22 mouse cellular contexts compared by ENCODE assay signal in the genomic region with DNA sequence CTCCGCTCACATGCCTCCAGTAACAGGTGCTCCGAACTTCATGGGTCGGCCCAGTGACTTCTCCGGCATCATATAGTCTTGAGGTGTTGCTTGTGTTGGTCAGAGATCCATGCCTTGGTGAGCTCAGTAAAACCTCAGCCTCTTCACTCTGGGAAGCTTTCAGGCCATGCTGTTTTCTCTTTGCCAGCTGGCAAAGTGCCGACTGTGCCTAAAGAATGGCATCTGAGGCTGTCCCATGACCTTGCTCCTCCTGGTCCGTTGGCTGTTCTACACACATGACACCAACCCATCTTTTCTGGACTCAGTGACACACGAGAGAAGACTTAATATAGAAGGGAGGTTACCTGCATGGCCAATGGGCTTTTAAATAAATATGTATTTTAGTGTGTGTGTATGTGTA. TPM values are rescaled to one million over a fixed set of nuclear protein-coding genes. Genes with fewer than 3 reads are reported as not detected.
DNase-seq lines count a peak whose midpoint lies in the region; ATAC-seq and TF ChIP-seq lines count a peak whose summit lies in the region.
"Had no signal": no experiment of that assay in that cellular context is flagged by ENCODE, and none has a peak within 500 bp of the region (broad histone marks: within the 10 kb centered on the region; RNA-seq: fewer than 3 reads in every experiment).

No protein-coding gene starts in this region.

- ATAC-seq in heart, postnatal 0 days (ENCODE audit: insufficient read depth, low read depth): peak; percentile 60
- ATAC-seq: activated CD4-positive, CD25-positive, alpha-beta regulatory T cell, adult 4 months; forebrain, embryonic 14.5 days; intestine, embryonic 15.5 days; Patski had no signal

- H3K4me1 ChIP-seq in heart, postnatal 0 days (ENCODE audit: control insufficient read depth, insufficient read depth): peaks cover 32% of the 10 kb centered on the region
- peaks cover 52% of the 10 kb centered on the region for H3K4me1 ChIP-seq in heart, embryonic 10.5 days
- H3K4me1 ChIP-seq: embryonic facial prominence, embryonic 15.5 days; hindbrain, embryonic 10.5 days; intestine, embryonic 15.5 days had no signal

- 51% methylated on average over 7 of the region's 7 CpGs for WGBS in heart, postnatal 0 days
- WGBS in heart, embryonic 10.5 days: 89% methylated on average over 7 of the region's 7 CpGs

- intact Hi-C loops in gastrocnemius, adult 2 months (cut with DNase I): no loop called here

- H3K9ac ChIP-seq in heart, postnatal 0 days (replicated peaks; ENCODE audit: low read depth, low read length): no peak overlapping the region
- H3K9ac ChIP-seq: embryonic facial prominence, embryonic 15.5 days; heart, embryonic 12.5 days; hindbrain, embryonic 14.5 days; intestine, embryonic 15.5 days had no signal

- peak; percentile 26 for DNase-seq in adrenal gland, postnatal 14 days
- DNase-seq in adrenal gland, adult 2 months: no peak
- no peak for DNase-seq in gastrocnemius, adult 2 months
- DNase-seq in gastrocnemius, postnatal 10 days: no peak
- peak; percentile 46 for DNase-seq in heart, postnatal 0 days (ENCODE audit: low spot score)
- no peak for DNase-seq in heart, embryonic 10.5 days (ENCODE audit: low spot score)
- no peak for DNase-seq in lung, adult 18-20 months
- DNase-seq: adrenal gland, adult 8-10 months; cerebellum, postnatal 10 days; embryo, embryonic 11 days; heart, adult 18-20 months; kidney, adult 18-20 months had no signal

- no peaks in the 10 kb centered on the region for H3K9me3 ChIP-seq in heart, postnatal 0 days (replicated peaks; ENCODE audit: control insufficient read depth, low read length)
- no peaks in the 10 kb centered on the region for H3K9me3 ChIP-seq in heart, embryonic 10.5 days
- H3K9me3 ChIP-seq: embryonic facial prominence, embryonic 15.5 days; intestine, embryonic 15.5 days had no signal

- H3K36me3 ChIP-seq in heart, postnatal 0 days (replicated peaks; ENCODE audit: control insufficient read depth, insufficient read depth, low read length): peaks cover 6% of the 10 kb centered on the region
- peaks cover 58% of the 10 kb centered on the region for H3K36me3 ChIP-seq in heart, embryonic 10.5 days
- H3K36me3 ChIP-seq: embryonic facial prominence, embryonic 15.5 days; forebrain, embryonic 10.5 days; hindbrain, embryonic 10.5 days; intestine, embryonic 15.5 days had no signal

- no peak for TF ChIP-seq EP300 in heart, postnatal 0 days (IDR thresholded peaks at IDR 0.05; ENCODE audit: low read depth)

- no peak overlapping the region for H3K4me3 ChIP-seq in gastrocnemius, adult 2 months
- no peak overlapping the region for H3K4me3 ChIP-seq in heart, postnatal 0 days (ENCODE audit: low read depth, low read length)
- H3K4me3 ChIP-seq in heart, embryonic 10.5 days: no peak overlapping the region
- H3K4me3 ChIP-seq: embryonic facial prominence, embryonic 15.5 days; erythroblast, embryonic 14.5 days; forebrain, embryonic 10.5 days; heart, embryonic 12.5 days; hindbrain, embryonic 10.5 days; intestine, embryonic 15.5 days had no signal

- no peak for TF ChIP-seq CTCF in gastrocnemius, adult 2 months (IDR thresholded peaks at IDR 0.05)
- no peak for TF ChIP-seq CTCF in heart, postnatal 0 days (IDR thresholded peaks at IDR 0.05; ENCODE audit: low read depth)

- H3K4me2 ChIP-seq in heart, postnatal 0 days (ENCODE audit: low read depth, low read length): no peak overlapping the region
- H3K4me2 ChIP-seq: embryonic facial prominence, embryonic 15.5 days; heart, embryonic 12.5 days; hindbrain, embryonic 14.5 days; intestine, embryonic 15.5 days had no signal

- peak overlapping the region; percentile 76 for H3K27ac ChIP-seq in gastrocnemius, adult 2 months
- peak overlapping the region; percentile 22; the same call in 1 of the 2 replicates for H3K27ac ChIP-seq in heart, postnatal 0 days (ENCODE audit: low read depth)
- no peak overlapping the region for H3K27ac ChIP-seq in heart, embryonic 10.5 days
- H3K27ac ChIP-seq: embryonic facial prominence, embryonic 15.5 days; forebrain, embryonic 10.5 days; hindbrain, embryonic 10.5 days; hindbrain, embryonic 14.5 days; intestine, embryonic 15.5 days had no signal

- H3K27me3 ChIP-seq in heart, postnatal 0 days (ENCODE audit: control insufficient read depth, insufficient read depth, low read length): no peaks in the 10 kb centered on the region
- H3K27me3 ChIP-seq in heart, embryonic 10.5 days (ENCODE audit: insufficient read depth, poor library complexity, severe bottlenecking): no peaks in the 10 kb centered on the region
- H3K27me3 ChIP-seq: embryonic facial prominence, embryonic 15.5 days; heart, embryonic 12.5 days; intestine, embryonic 15.5 days; Patski had no signal

RNA-seq across cellular contexts. Expression of a gene that starts 9.7 kb away (rescaled TPM):
- total RNA-seq in adrenal gland, postnatal 14 days (2021): 3.6 and 4.7 TPM in 2 replicates
- 1 to 10 TPM; 3.0 to 8.7 TPM for total RNA-seq in adrenal gland, adult 2 months (2021)
- 0.89 and 2.2 TPM in 2 replicates for polyA plus RNA-seq in adrenal gland, adult 2 months (2012; rRNA removed)
- total RNA-seq in gastrocnemius, adult 2 months (2021): 100 to 1,000 TPM; 173 to 208 TPM
- 100 to 1,000 TPM; 251 to 256 TPM for total RNA-seq in gastrocnemius, postnatal 10 days (2021)
- 127 and 163 TPM in 2 replicates for total RNA-seq in heart, postnatal 0 days (2014; rRNA removed; ENCODE audit: low replicate concordance)
- polyA plus RNA-seq in heart, postnatal 0 days (2015; fragmentation: Nextera tagmentation; extraction: Ambion mirVana): 220 and 224 TPM in 2 replicates
- 132 and 215 TPM in 2 replicates for polyA plus RNA-seq in heart, embryonic 10.5 days (2016; fragmentation: Nextera tagmentation; extraction: Ambion mirVana)

Comparison
In these comparisons a context has a peak if more than half of its experiments do, and no peak if none do; other contexts are left out.
1. DNase-seq: peak in adrenal gland, postnatal 14 days (single experiment) and heart, postnatal 0 days (single experiment); none in adrenal gland, adult 2 months (single experiment), gastrocnemius, adult 2 months (single experiment), gastrocnemius, postnatal 10 days (single experiment), heart, embryonic 10.5 days (single experiment) and lung, adult 18-20 months (0 of 2).
2. RNA of a gene that starts 9.7 kb away (total RNA-seq): 251 to 256 TPM in gastrocnemius, postnatal 10 days, 173 to 208 TPM in gastrocnemius, adult 2 months and 127 to 163 TPM in heart, postnatal 0 days; 3.0 to 8.7 TPM in adrenal gland, adult 2 months and 3.6 to 4.7 TPM in adrenal gland, postnatal 14 days; every median in the first group is over 10 times any median in the second.